Mouse (Mus musculus) erythroblast, embryonic 14.5 days (primary cell): ENCODE results near the gene Slco3a1. TPM values are rescaled to one million over a fixed set of nuclear protein-coding genes. Genes with fewer than 3 reads are reported as not detected.

Experiments used
- H3K27me3 ChIP-seq: 2 replicates; pipeline ENCODE4 v1.6.1; 2012; ENCODE audit warnings: inconsistent platforms; ENCODE audit not compliant: control insufficient read depth
- H3K36me3 ChIP-seq: 2 replicates; pipeline ENCODE4 v1.6.1; 2012; ENCODE audit warnings: mild to moderate bottlenecking, inconsistent platforms; ENCODE audit not compliant: control insufficient read depth
- H3K4me1 ChIP-seq: 2 replicates; pipeline ENCODE4 v1.6.1; 2012; ENCODE audit warnings: inconsistent platforms; ENCODE audit not compliant: control insufficient read depth
- H3K4me3 ChIP-seq: replicated peaks from 2 replicates; pipeline ENCODE3; 2012; ENCODE audit warnings: moderate library complexity, mild to moderate bottlenecking, inconsistent platforms
- H3K9me3 ChIP-seq: 2 replicates; pipeline ENCODE4 v1.6.1; 2012; ENCODE audit warnings: low read length, inconsistent platforms, mixed read lengths; ENCODE audit not compliant: control insufficient read depth
- GATA1 ChIP-seq: IDR thresholded peaks from 2 replicates; pipeline ENCODE4 v1.6.1; 2012; ENCODE audit warnings: low read length, inconsistent platforms, mixed read lengths
- TAL1 ChIP-seq: IDR thresholded peaks from 3 replicates; pipeline ENCODE4 v1.6.1; 2012; ENCODE audit warnings: low read length, inconsistent platforms, mixed read lengths
- polyA plus RNA-seq: library from polyadenylated mRNA; stranded (reverse); fragments of >175 nt; gene quantifications from 2 replicates; pipeline ENCODE4 v1.2.3, GENCODE M21; 2012

Gene Slco3a1
- polyA plus RNA-seq, 1 experiment = 0.06 TPM

GRCm38 (mm10) chr7:74522260-74522659 is 32.3 kb downstream of the Slco3a1 start:
- no peaks in the 10 kb centered on the region for H3K9me3 ChIP-seq
- no peaks in the 10 kb centered on the region for H3K27me3 ChIP-seq
- H3K4me3 ChIP-seq = no peak overlapping the region
- no peaks in the 10 kb centered on the region for H3K36me3 ChIP-seq
- H3K4me1 ChIP-seq = no peaks in the 10 kb centered on the region
- no peak for TF ChIP-seq GATA1
- no peak for TF ChIP-seq TAL1

DNA sequence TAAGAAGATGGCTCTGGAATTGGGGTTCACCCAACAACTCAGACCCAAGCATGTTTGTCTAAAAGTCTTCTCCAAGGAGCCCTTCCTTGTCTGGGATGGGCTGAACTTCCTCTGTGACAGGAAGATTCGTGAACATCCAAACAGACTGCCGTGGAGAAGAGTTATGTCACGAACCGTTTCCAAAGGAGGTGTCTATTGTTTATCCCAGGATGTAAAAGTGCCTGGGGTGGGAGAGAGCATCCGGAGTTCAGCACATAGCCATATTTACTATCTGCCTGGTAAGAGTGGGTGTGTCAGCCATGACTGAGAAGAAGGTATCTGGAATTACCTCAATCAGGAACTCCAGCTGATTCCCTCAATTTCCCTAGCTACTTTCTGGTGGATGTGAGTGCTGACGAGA is 35.2 kb downstream of the Slco3a1 start:
- no peaks in the 10 kb centered on the region for H3K27me3 ChIP-seq
- no peak overlapping the region for H3K4me3 ChIP-seq
- TF ChIP-seq TAL1 = no peak
- TF ChIP-seq GATA1 = no peak
- no peaks in the 10 kb centered on the region for H3K4me1 ChIP-seq
- H3K9me3 ChIP-seq = no peaks in the 10 kb centered on the region
- H3K36me3 ChIP-seq = no peaks in the 10 kb centered on the region

GRCm38 (mm10) chr7:74518776-74519175 is 35.8 kb downstream of the Slco3a1 start:
- no peak overlapping the region for H3K4me3 ChIP-seq
- TF ChIP-seq TAL1 (no peak), GATA1 (no peak)
- no peaks in the 10 kb centered on the region for H3K27me3 ChIP-seq
- H3K9me3 ChIP-seq = no peaks in the 10 kb centered on the region
- H3K36me3 ChIP-seq = no peaks in the 10 kb centered on the region
- no peaks in the 10 kb centered on the region for H3K4me1 ChIP-seq

DNA sequence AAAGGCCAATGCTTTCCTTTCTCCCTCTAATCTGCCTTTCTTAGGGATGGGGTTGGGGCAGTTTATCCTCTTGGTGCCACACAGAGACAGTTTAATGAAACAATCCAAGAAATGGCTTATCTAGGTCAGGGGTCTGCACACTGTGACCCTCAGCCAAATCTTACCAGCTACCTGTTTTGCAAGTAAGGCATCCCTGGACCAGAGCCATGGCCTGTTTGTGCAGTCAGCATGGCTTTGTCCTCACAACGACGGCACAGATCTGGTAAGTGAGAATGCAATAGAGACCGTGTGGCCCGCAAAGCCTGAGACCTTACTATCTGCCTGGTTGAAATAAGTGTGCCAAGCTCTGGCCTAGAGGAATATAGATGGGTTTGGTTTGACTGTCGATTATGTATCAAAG is 36.3 kb downstream of the Slco3a1 start:
- H3K9me3 ChIP-seq = no peaks in the 10 kb centered on the region
- H3K36me3 ChIP-seq = no peaks in the 10 kb centered on the region
- no peak overlapping the region for H3K4me3 ChIP-seq
- no peaks in the 10 kb centered on the region for H3K4me1 ChIP-seq
- TF ChIP-seq GATA1 = no peak
- TF ChIP-seq TAL1 = no peak
- no peaks in the 10 kb centered on the region for H3K27me3 ChIP-seq

GRCm38 (mm10) chr7:74510676-74511075 is 43.9 kb downstream of the Slco3a1 start:
- Histone ChIP-seq H3K4me1 (no peaks in the 10 kb centered on the region), H3K27me3 (no peaks in the 10 kb centered on the region), H3K4me3 (no peak overlapping the region), H3K36me3 (no peaks in the 10 kb centered on the region), H3K9me3 (no peaks in the 10 kb centered on the region)
- no peak for TF ChIP-seq GATA1
- TF ChIP-seq TAL1 = no peak

GRCm38 (mm10) chr7:74508205-74508604 is 46.4 kb downstream of the Slco3a1 start:
- no peaks in the 10 kb centered on the region for H3K4me1 ChIP-seq
- no peaks in the 10 kb centered on the region for H3K27me3 ChIP-seq
- no peaks in the 10 kb centered on the region for H3K36me3 ChIP-seq
- H3K4me3 ChIP-seq = no peak overlapping the region
- TF ChIP-seq TAL1 (no peak), GATA1 (no peak)
- H3K9me3 ChIP-seq = no peaks in the 10 kb centered on the region

GRCm38 (mm10) chr7:74506856-74507255 is 47.7 kb downstream of the Slco3a1 start:
- no peaks in the 10 kb centered on the region for H3K9me3 ChIP-seq
- no peak for TF ChIP-seq GATA1
- no peak for TF ChIP-seq TAL1
- no peaks in the 10 kb centered on the region for H3K36me3 ChIP-seq
- no peaks in the 10 kb centered on the region for H3K4me1 ChIP-seq
- no peaks in the 10 kb centered on the region for H3K27me3 ChIP-seq
- no peak overlapping the region for H3K4me3 ChIP-seq

DNA sequence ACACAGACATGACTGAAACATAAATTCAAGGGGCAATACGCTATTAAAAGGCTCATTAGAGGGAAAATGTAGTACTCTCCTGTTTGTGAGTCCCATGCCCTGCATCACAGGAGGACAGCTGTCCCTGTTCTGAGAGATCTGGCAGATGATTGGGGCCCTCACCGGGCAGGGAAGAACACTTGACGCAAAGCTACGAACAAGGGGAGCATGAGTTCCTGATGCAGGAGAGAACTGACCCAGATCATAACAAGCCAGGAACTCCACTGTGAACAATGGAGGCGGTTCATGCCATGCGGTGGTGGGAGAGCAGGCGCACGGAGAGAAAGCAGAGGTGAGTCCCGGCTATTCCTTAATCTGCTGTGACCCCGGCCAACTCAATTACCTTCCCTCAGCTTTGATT is 48.9 kb downstream of the Slco3a1 start:
- H3K4me1 ChIP-seq = no peaks in the 10 kb centered on the region
- H3K4me3 ChIP-seq = no peak overlapping the region
- TF ChIP-seq GATA1 (no peak), TAL1 (no peak)
- H3K36me3 ChIP-seq = no peaks in the 10 kb centered on the region
- H3K27me3 ChIP-seq = no peaks in the 10 kb centered on the region
- H3K9me3 ChIP-seq = no peaks in the 10 kb centered on the region

- Histone ChIP-seq H3K4me3 (no peak overlapping the region), H3K4me1 (no peaks in the 10 kb centered on the region), H3K27me3 (no peaks in the 10 kb centered on the region), H3K36me3 (no peaks in the 10 kb centered on the region), H3K9me3 (no peaks in the 10 kb centered on the region)
- TF ChIP-seq GATA1 = no peak
- TF ChIP-seq TAL1 = no peak
Measured at GRCm38 (mm10) chr7:74501187-74501586, 53.4 kb downstream of the Slco3a1 start.

DNA sequence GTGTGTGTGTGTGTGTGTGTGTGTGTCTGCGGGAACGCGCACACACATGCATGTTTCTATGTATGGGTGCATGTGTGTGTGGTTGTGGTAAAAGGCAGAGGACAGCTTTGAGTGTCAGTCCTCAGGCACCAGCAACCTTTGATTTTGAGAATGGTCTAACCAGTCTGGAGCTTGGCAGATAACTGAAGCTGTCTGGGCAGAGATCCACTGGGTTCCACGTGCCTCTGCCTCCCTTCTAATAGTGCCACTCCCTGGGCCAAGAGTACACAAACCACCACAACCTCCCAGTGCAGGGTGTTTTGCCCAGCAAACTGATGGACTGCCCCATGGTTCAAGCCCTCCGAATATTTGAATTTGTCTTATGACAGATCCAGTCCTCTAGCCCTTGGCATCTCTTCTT is 55.1 kb downstream of the Slco3a1 start:
- Histone ChIP-seq H3K27me3 (no peaks in the 10 kb centered on the region), H3K9me3 (no peaks in the 10 kb centered on the region), H3K36me3 (no peaks in the 10 kb centered on the region), H3K4me1 (no peaks in the 10 kb centered on the region), H3K4me3 (no peak overlapping the region)
- TF ChIP-seq GATA1 (no peak), TAL1 (no peak)
